23 mouse cellular contexts compared by ENCODE assay signal in genomic region chr8:11107435-11107834, GRCm38 (mm10).
"Had no signal": no experiment of that assay in that cellular context is flagged by ENCODE, and none has a peak within 500 bp of the region (broad histone marks: within the 10 kb centered on the region; RNA-seq: fewer than 3 reads in every experiment).

No protein-coding gene starts in this region.

- H3K36me3 ChIP-seq: liver, embryonic 13.5 days; liver, embryonic 15.5 days; lung, embryonic 15.5 days; midbrain, embryonic 10.5 days; midbrain, embryonic 12.5 days; neural tube, embryonic 13.5 days; neural tube, embryonic 15.5 days; stomach, embryonic 15.5 days had no signal

- ATAC-seq: liver, postnatal 0 days; lung, postnatal 0 days; midbrain, embryonic 16.5 days had no signal

- H3K4me1 ChIP-seq: liver, embryonic 13.5 days; liver, embryonic 15.5 days; lung, embryonic 15.5 days; neural tube, embryonic 13.5 days; neural tube, embryonic 15.5 days; stomach, embryonic 15.5 days had no signal

- H3K4me2 ChIP-seq: liver, embryonic 13.5 days; liver, embryonic 15.5 days; lung, embryonic 15.5 days; midbrain, embryonic 12.5 days; neural tube, embryonic 13.5 days; neural tube, embryonic 15.5 days; stomach, embryonic 15.5 days had no signal

- H3K27ac ChIP-seq: liver, embryonic 13.5 days; liver, embryonic 15.5 days; lung, embryonic 15.5 days; macrophage; midbrain, embryonic 10.5 days; midbrain, embryonic 12.5 days; neural tube, embryonic 13.5 days; neural tube, embryonic 15.5 days; stomach, embryonic 15.5 days; stomach, postnatal 0 days had no signal

- H3K9me3 ChIP-seq: liver, embryonic 13.5 days; liver, embryonic 15.5 days; lung, embryonic 15.5 days; midbrain, embryonic 10.5 days; midbrain, embryonic 12.5 days; neural tube, embryonic 13.5 days; neural tube, embryonic 15.5 days; stomach, embryonic 15.5 days had no signal

- H3K4me3 ChIP-seq: liver, embryonic 13.5 days; liver, embryonic 15.5 days; lung, embryonic 15.5 days; midbrain, embryonic 10.5 days; midbrain, embryonic 12.5 days; myocyte; neural tube, embryonic 13.5 days; neural tube, embryonic 15.5 days; stomach, embryonic 15.5 days had no signal

- H3K27me3 ChIP-seq: liver, embryonic 13.5 days; liver, embryonic 15.5 days; lung, embryonic 15.5 days; midbrain, embryonic 12.5 days; neural tube, embryonic 13.5 days; neural tube, embryonic 15.5 days; stomach, embryonic 15.5 days had no signal

- DNase-seq: liver, embryonic 13.5 days; liver, postnatal 0 days; lung, adult 2 months; lung, postnatal 14 days; lung, postnatal 36 days; midbrain, embryonic 14.5 days; right cerebral cortex, postnatal 14 days; spleen, adult 18-20 months; thymus, adult 2 months; thymus, postnatal 14 days; thymus, postnatal 36 days had no signal

- H3K9ac ChIP-seq: liver, embryonic 13.5 days; liver, embryonic 15.5 days; liver, postnatal 0 days; lung, embryonic 15.5 days; midbrain, embryonic 12.5 days; neural tube, embryonic 13.5 days; neural tube, embryonic 15.5 days; stomach, embryonic 15.5 days had no signal
